Mouse (Mus musculus): ENCODE data around the gene Vipas39.

- TF ChIP-seq TAL1 (IDR thresholded peaks at IDR 0.05; ENCODE audit: low read length) (no peak), GATA1 (IDR thresholded peaks at IDR 0.05; ENCODE audit: low read length) (no peak)
Measured at GRCm38 (mm10) chr12:87195069-87195468, 71.0 kb downstream of the Vipas39 start.

Measured in erythroblast, embryonic 14.5 days (primary cell).